Mouse (Mus musculus): ENCODE results near the gene Scrn1.

Gene Scrn1

DNA sequence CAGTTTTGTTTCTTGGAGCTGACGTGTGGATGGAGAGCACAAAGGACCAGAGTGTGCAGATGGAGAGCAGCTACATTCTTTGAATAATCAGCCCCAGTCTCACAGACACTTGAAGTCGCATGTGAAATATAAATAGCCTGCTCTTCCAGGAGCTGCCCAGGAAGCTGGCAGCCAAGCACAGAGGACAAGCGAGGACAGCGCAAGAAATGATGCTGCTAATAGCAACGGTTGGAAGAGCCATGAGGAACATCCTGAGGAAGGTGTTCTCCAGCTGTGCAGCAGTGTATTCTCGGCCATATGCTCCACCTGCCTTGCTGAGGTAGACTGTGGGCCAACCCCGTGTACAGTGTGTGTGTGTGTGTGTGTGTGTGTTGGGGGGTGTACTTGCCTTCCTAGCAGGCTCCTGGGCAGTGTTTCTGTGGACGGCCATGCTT lies 35.2 kb downstream of the Scrn1 start:
- no peak for DNase-seq (ENCODE audit: low spot score in 2 of 2)

DNA sequence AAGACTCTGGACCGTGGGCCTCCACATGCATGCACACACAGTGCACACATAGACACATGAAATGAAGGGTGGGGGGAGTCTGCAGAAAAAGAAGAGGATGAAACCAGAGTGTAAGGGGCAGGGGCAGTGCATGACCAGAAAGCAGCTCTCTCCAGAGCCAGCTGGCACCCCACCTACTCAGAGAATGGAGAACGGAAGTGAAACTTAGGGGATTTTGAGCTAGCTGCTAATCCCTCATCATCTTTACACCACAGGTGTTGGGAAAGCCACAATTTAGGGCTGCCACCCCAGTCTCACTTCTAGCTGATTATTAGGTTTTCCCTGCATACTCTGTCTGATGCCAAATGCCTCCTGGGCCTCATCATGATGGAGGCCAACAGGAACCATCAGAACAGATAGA lies 36.1 kb downstream of the Scrn1 start:
- no peak for DNase-seq (ENCODE audit: low spot score in 2 of 2)

DNA sequence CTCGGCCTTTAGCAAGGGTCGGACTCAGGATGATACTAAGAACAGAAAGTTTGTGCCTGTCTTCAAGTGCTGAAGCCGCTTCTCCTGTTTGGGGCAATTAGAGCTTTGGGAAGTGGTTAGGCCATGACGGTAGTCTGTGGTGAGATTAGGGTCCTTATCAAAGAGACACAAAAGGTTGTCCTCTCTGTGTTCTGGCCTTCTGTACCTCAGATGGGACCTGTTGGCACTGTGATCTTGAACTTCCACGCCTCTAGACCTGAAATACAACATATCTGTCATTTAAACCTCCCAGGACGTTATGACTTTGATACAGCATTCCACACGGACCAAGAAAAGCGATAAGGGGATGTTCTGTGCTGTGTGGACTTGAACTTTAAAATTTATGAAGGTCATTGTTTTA lies 37.6 kb downstream of the Scrn1 start:
- no peak for DNase-seq (ENCODE audit: low spot score in 2 of 2)

DNA sequence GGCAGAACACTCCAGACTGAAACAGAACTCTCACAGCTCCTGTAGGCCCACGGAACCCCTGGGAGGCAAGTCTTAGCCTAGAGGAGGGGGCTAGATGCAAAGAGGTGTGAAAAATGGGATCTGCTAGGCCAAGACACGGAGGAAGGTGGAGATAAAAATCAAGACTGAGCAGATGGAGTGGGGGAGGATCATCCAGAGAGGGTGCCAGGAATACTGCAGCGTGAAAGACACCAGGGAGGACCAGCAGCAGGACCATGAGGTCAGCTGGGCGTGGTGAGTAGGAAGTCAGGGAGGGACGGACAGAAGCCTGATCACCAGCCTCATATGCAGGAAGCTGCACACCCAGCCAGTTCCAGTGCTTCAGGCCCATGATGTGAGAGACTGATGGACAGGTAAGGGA lies 47.5 kb downstream of the Scrn1 start:
- DNase-seq (ENCODE audit: low spot score in 2 of 2): no peak

DNA sequence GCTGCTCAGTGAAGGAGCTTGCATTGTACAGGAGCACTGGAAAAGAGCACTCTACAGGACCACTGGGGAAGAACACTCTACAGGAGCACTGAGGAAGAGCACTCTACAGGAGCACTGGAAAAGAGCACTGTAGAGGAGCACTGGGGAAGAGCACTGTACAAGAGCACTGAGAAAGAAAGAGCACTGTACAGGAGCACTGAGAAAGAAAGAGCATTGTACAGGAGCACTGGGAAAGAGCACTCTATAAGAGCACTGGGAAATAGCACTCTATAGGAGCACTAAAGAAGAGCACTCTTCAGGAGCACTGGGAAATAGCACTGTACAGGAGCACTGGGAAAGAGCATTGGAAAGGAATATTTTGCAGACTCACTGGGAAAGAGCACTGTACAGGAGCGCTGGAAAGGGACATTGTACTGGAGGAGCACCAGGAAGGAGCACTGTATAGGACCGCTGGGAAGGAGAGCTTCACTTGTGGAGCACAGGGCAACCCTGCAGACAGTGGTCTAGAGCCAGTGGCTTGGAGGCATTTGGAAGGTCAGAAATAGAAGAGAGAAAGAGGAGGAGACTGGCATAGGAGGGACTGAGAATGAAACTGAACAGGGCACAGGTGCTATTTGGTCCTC lies 49.7 kb downstream of the Scrn1 start:
- no peak for DNase-seq (ENCODE audit: low spot score in 2 of 2)

DNA sequence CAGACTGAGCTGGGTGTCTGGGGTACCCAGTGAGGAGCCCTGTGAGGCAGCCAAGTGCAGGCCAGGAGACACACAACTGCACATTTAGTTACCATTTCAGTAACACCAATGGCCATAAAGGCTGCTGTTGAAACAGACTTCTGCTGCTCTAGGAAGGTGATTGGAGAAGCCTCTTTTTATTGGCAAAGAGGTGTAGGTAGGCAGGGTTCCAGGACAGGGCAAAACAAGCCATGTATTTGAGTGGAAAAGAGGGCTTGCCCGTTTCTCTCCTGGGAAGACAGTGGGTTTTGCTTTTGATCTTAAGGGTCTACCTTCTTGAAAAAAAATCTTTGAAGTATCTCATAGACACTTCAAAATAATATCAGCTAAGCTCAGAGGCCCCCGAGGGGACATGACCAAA lies 54.0 kb downstream of the Scrn1 start:
- DNase-seq (ENCODE audit: low spot score in 2 of 2): no peak

DNA sequence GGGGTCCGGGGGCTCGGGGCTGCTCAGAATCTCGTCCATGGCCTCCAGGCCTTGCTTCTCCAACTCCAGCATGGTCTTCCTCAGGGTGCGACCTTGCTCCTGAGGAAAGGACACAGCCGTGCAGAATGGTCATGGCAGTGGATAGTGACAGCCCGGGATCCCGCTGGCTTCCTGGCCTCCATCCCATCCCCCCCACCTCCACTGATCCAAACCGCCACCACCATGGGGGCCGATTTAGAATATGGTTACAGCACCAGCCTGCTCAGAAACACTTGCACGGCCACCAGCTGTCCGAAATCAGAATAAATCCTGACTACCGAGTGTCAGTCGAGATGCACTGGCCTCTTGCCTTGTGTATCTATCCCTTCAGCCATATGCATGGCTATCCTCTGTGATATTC lies 57.0 kb downstream of the Scrn1 start:
- DNase-seq (ENCODE audit: low spot score in 2 of 2): no peak

DNA sequence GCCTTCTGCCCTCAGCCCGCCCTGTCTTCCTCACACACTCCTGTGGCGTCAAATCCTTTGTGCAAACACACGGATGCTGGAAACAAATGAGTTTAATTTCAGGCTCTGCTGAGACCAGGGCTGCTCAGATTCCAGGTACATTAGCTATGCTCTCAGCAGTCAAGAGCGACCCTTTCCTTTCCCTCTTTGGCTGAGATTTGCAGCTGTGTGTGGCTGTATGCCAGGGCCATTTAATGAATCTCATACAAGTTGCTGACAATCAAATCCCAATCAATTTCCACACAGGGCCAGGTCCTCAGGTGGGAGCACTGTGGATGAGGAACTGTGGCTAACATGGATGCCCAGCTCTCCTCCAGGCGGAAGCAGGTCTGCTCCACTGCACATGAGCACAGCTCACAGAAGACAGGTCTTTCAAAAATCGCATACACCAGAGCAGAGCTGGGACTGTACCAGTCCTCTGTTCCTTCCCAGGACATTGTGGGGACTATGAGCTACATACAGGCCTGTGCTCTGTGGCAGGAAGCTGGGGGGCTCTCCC lies 58.0 kb downstream of the Scrn1 start:
- DNase-seq (ENCODE audit: low spot score in 2 of 2): no peak

DNA sequence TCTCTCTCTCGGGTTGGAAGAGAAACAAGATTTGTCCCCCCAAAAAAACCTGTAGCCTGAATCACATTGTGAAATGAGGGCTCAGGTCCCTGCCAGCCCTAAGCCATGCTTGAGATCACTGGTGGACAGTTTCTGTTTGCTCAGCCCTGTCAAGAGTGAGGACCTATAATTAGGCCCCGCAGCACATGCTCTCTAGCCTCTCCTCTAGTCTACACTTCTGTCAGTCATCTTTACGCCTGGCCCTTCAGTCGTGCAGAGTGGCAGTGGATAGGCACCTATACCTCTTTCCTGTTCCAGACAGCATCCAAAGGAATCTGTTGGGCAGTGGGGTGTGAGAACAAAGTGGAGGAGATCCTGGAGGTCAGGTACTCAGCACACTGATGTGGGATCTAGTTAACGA lies 58.5 kb downstream of the Scrn1 start:
- DNase-seq (ENCODE audit: low spot score in 2 of 2): no peak

DNA sequence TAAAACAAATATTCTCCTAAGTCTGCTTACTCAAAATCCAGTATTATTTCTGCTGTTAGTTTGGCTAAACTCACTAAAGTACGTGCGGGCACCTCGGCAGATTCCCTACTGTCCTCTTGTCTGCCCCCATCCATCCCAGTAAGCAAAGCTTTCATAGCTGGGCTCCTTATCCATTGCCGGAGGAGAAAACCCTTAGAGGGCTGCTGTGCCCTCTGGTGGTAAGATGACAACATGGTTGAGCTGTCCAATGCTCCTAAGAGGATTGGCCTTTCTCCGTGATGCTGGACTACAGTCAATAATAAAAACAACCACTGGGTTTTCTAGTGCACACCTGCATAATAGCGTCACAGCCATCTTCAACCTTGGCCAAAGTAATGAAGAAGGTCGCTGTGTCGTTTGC lies 59.3 kb downstream of the Scrn1 start:
- no peak for DNase-seq (ENCODE audit: low spot score in 2 of 2)

DNA sequence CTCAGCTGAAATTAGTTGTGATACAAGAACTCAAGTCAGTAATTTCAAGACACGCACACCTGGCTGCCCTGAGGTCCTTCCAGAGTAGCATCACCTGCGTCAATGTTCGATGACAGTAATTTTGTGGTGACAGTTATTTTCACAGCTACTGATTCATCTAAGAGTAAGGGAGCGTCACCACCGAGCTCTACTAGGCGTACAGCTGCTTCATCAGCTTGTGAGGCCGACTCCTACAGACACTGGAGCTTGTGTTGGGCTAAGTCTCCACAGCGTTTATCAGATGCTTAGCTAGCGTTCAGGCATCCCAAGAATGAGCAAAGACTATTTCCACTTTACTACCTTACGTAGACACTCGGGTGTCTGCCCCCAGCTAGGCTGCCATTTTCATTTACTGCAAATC lies 60.0 kb downstream of the Scrn1 start:
- no peak for DNase-seq (ENCODE audit: low spot score in 2 of 2)

DNA sequence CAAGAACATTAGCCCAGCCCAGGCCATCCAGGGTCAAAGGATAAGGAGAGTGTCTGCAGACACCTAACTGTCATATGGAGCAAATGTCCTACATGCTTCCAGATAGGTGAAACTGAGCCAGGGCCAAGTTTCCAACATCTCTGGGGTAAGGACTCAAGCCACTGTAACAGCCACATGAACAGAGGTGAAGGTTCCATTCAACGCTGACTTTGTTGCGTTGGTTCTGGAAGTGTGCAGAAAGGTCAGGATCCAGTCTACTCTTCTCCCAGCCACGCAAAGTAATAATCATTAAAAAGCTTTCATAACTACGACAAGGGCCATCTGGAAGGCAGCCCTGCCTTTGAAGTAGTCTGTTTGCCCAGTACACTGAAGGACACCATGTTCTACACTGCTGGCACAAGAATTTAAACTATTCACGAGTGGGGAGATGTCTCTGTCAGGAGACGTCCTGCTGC lies 63.6 kb downstream of the Scrn1 start:
- no peak for DNase-seq (ENCODE audit: low spot score in 2 of 2)

DNA sequence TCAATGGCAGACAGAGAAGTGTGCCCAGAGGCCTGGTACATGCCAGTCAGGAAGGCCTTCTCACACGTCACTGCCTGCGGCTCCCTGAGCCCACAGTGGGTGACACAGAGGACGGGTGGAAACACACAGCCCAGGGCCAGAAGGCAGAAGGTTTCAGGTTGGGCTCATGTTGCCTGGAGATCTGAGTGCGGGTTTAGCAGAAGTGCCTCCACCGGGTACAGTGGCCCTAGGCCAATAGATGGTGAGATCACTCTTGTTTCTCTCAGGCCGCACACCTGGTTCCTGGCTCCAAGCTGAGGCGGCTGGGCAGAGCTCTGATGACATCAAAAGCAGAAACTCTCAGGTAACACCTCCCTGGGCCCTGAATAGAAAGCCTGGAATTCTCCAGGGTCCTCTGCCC lies 70.1 kb downstream of the Scrn1 start:
- no peak for DNase-seq (ENCODE audit: low spot score in 2 of 2)

DNA sequence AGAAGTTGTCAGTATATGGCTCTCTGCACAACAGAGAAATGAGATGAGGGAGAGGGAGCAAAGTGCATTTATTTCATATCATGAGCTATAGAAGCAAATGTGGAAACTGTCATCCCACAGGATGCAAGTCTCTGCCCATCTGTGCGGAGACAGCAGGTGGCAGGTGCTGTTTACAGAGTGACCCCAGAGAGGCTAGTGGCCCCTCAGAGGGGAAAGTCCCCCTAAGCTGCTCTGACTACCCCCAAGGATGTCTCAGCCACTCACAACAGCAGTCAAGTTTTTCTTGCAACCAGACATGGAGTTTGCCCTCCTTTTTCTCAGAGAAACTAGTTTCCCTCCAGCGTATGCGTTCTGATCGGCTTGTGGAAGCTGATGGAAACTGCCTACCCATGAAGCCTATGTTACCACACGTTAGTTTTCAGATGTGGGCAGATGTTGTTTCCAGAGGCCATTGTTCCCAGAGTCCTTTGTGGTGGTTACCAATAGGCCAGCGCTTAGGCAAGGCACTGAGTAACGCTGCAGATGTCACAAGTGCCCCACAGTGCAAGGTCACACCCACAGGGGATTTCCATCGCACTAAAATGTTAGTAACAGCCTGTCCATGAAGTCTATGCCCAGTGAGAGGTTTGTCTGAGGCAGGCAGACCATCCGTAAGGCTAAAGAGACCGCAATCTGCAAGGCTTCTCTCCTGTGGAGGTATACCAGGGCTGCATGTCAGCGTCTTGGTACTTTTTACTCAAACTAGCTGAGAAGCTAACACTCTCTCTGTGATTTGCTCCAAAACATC lies 71.5 kb downstream of the Scrn1 start:
- no peak for DNase-seq (ENCODE audit: low spot score in 2 of 2)

DNA sequence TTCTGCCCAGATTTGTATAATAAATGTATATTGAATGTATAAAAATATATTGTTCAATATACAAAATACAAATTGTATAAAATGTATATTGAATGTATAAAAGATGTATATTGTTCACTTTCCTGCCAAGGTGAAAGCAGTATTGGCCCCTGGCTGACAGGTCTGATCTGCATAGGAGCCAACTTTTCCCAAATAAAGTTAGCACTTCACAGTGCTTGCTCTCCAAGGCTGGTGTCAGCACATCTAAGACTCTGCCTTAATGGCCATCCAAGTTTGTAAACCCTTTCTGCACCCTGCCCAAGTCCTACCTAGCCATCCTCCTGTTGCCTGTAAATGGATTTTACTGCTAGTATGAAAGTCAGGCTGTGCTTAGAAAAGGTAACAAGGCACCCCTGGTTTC lies 72.2 kb downstream of the Scrn1 start:
- DNase-seq (ENCODE audit: low spot score in 2 of 2): no peak

DNA sequence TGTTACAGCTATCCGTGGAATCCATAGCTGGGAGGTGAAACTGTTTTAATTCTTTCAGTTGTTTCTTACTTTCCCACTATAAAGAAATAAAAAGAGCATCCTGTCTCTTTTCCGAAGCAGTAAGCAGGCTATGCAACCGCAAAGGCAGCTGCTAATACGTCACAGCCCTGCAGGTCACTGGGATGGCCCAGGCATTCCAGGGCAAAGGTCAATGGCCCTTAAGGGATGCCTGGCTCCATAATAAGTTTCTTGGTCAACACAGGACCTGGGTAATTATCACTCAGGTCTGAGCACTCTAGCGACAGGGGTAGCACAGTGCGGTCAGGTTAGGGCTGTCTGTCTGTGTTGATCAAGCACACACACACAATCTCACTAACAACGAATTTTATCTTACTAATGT lies 75.2 kb downstream of the Scrn1 start:
- no peak for DNase-seq (ENCODE audit: low spot score in 2 of 2)

DNA sequence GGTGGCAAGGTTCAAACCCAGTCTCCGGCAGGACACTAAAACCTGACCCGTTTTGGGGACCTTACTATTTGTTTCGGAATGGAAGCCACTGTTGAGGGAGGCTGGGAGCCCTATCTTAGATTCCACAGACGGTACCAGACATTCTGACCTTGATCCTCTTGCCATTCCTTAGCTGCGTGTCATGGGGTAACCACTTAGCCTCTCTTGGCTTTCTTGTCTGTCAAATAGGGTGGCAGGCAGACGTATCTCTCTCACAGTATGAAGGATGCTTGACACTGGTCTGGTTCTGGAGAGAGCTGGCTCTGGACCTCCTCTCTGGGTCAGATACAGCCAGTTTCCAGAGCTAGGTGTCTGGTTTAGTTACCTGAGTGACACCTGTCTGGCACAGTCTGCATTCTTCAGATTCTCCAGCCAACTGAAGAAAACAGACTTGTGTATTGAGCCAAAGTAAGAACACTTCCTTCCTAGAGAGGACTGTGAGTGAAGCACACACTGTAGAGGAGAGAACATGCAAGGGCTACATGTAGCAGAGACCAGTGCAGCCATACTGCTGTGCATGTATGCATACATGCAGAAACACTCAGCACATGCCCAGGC lies 80.2 kb downstream of the Scrn1 start:
- DNase-seq (ENCODE audit: low spot score in 2 of 2): no peak

DNA sequence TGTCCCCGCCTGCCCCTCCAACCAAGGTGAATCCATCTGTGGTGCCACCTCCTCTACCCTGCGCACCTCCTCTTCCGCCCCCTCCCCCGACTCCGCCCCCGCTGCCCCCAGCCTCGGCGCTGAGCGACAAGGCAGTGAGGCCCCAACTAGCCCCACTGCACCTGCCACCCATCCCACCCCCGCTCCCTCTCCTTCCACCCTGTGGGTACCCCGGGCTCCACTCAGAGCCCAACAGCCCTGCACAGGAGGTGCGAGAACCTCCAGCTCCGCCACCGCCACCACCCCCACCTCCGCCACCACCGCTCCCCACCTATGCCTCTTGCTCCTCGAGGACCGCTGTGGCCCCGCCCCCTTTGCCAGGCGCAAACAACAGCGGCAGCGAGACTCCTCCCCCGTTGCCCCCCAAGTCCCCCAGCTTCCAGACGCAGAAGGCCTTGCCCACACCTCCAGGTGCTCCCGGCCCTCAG lies 80.8 kb downstream of the Scrn1 start:
- no peak for DNase-seq (ENCODE audit: low spot score in 2 of 2)

DNA sequence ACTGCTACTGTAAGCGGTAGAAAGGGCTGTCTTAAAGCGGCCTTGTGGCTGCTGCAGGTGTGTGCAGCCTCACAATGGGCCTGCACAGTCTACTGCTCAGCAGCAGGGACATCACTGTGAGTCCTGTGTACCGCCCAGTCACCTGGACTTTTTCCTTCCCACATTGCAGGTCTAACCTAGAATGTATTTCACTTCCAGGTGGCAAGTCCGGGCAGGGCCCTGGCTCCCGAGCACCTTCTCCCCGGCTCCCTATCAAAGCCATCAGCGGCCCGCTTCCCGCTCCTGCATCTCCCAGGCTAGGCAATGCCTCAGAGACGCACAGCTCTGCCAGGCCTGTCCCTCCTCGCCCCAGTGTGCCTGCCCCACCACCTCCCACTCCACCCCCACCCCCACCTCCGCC lies 81.3 kb downstream of the Scrn1 start:
- no peak for DNase-seq (ENCODE audit: low spot score in 2 of 2)

DNA sequence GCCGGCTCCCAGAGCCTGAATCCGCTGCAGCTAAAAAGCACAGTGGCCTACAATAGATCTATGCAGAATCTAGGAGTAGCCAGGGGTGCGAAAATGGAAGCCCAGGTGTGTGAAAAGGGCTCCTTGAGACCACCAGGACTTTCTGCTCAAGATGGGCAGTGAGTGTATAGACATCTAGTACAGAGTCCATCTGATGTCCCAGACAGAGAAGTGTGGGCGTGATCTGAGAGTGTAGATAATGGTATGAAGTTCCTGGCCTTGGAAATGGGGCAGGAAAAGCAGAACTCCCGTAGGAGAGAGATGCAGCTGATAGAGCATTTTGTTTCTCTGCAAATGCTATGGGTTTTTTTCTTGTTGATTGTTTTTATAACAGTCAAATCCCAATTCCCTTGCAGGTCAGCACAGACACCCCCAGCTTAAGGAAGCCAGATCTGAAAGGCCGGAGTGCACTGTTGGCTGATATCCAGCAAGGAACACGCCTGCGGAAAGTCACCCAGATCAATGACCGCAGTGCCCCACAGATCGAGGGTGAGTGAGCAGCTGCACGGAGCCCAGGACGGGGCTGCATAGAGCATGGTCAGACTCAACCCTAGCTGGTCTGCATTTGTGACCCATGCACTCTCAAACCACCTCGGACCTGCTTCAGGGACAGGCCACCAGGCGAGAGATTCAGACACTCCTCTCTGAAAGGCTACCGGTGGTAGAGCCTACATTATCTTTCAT lies 84.7 kb downstream of the Scrn1 start:
- no peak for DNase-seq (ENCODE audit: low spot score in 2 of 2)

DNA sequence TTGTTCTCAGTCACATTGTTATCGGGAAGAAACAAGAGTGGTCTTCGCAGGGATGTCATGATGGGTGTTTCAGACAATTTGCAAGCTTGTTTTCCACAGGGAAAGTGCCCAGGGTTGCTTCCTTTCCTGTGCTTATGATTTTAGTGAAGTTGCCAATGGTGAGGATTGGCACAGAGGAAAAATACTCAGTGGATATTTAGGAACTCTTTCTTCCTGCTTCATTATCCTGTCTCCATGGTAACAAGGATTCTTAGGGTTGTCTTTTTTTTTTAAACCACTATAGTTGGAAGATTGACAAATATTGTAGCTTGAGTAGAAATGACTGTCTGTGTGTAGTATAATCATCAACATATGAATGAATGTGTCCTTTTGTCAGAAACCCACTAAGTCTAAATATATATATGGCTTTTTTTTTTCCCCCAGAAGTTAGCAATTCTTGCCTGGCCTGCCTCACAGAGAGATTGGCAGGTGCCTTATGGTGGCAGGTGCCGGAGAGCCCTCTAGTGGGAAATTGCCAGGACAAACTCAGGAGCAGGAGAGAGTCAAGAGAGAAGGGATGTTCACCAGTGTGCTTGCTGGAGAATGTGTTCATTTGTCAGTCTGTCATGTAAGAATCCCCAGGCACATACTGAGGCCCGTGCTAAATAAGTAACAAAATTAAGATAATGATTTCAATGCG lies 87.5 kb downstream of the Scrn1 start:
- DNase-seq (ENCODE audit: low spot score in 2 of 2): no peak
